Mouse (Mus musculus) MEL (cell line): ENCODE data around the gene Coasy. TPM values are rescaled to one million over a fixed set of nuclear protein-coding genes. Genes with fewer than 3 reads are reported as not detected.

ENCODE experiments used
- DNase-seq: peaks from one replicate; pipeline ENCODE4 v3.0.0; 2011; ENCODE audit warnings: low read depth, low spot score
- H3K27ac ChIP-seq: 2 replicates; pipeline ENCODE4 v1.5.1; 2012; ENCODE audit warnings: low read depth, mild to moderate bottlenecking, control low read depth, low read length, moderate library complexity; ENCODE audit not compliant: control insufficient read depth
- H3K27me3 ChIP-seq, 2 experiments: fragments of 150-350 bp in 1 of 2; sonication (generic) in 1 of 2; 2 replicates each; pipeline ENCODE4 v1.6.1; 2012; ENCODE audit warnings: low read length in 2 of 2, mild to moderate bottlenecking in 2 of 2, improper control_type of control experiment in 1 of 2, moderate library complexity in 1 of 2; ENCODE audit not compliant: insufficient read depth in 2 of 2, control insufficient read depth in 1 of 2
- H3K36me3 ChIP-seq, 2 experiments: 2 replicates each; pipeline ENCODE4 v1.6.1; 2012 to 2014; ENCODE audit warnings: low read length in 2 of 2, improper control_type of control experiment in 1 of 2, inconsistent platforms in 1 of 2, mild to moderate bottlenecking in 1 of 2; ENCODE audit not compliant: insufficient read depth in 2 of 2, control insufficient read depth in 1 of 2
- H3K4me1 ChIP-seq, 2 experiments: fragments of 150-350 bp in 1 of 2; sonication (generic) in 1 of 2; 2 replicates each; pipeline ENCODE4 v1.6.1; 2012; ENCODE audit warnings: low read length in 2 of 2, improper control_type of control experiment in 1 of 2, mild to moderate bottlenecking in 1 of 2; ENCODE audit not compliant: insufficient read depth in 2 of 2, control insufficient read depth in 1 of 2
- H3K4me3 ChIP-seq, 2 experiments: fragments of 150-350 bp in 1 of 2; sonication (generic) in 1 of 2; 2 replicates each; pipeline ENCODE4 v1.5.1; 2012; ENCODE audit warnings: low read depth in 2 of 2, low read length in 2 of 2, mild to moderate bottlenecking in 2 of 2, moderate library complexity in 2 of 2, control low read depth in 1 of 2, improper control_type of control experiment in 1 of 2; ENCODE audit not compliant: control insufficient read depth in 1 of 2, insufficient read depth in 1 of 2
- H3K79me2 ChIP-seq: 2 replicates; pipeline ENCODE4 v1.6.1; 2012; ENCODE audit warnings: mild to moderate bottlenecking, low read length, moderate library complexity; ENCODE audit not compliant: control insufficient read depth, poor library complexity, insufficient read depth
- H3K9ac ChIP-seq: 2 replicates; pipeline ENCODE4 v1.6.1; 2012; ENCODE audit warnings: low read depth, mild to moderate bottlenecking, control low read depth, low read length, moderate library complexity; ENCODE audit not compliant: control insufficient read depth, poor library complexity, severe bottlenecking
- H3K9me3 ChIP-seq: fragments of 150-350 bp; sonication (generic); replicated peaks from 2 replicates; pipeline ENCODE4 v1.6.1; 2012; ENCODE audit warnings: mild to moderate bottlenecking, low read length, improper control_type of control experiment, moderate library complexity; ENCODE audit not compliant: insufficient read depth
- CHD1 ChIP-seq: IDR thresholded peaks from 2 replicates; pipeline ENCODE4 v1.6.1; 2012; ENCODE audit warnings: low read depth, mild to moderate bottlenecking, inconsistent platforms, low read length, improper control_type of control experiment
- CHD2 ChIP-seq: IDR thresholded peaks from 2 replicates; pipeline ENCODE4 v1.6.1; 2011; ENCODE audit warnings: low read length, improper control_type of control experiment
- CTCF ChIP-seq, 3 experiments: IDR thresholded peaks in 2 of 3; conservative IDR thresholded peaks in 1 of 3; 2 replicates each; pipeline ENCODE4 v1.5.1; 2011 to 2012; ENCODE audit warnings: low read length in 3 of 3, low read depth in 2 of 3, mild to moderate bottlenecking in 2 of 3, improper control_type of control experiment in 1 of 3, inconsistent platforms in 1 of 3, mixed read lengths in 1 of 3, moderate library complexity in 1 of 3; ENCODE audit not compliant: control insufficient read depth in 1 of 3, insufficient read depth in 1 of 3, poor library complexity in 1 of 3, severe bottlenecking in 1 of 3
- E2F4 ChIP-seq: IDR thresholded peaks from 2 replicates; pipeline ENCODE4 v1.6.1; 2011; ENCODE audit warnings: low read depth, low read length, improper control_type of control experiment, borderline replicate concordance
- KAT2A ChIP-seq: conservative IDR thresholded peaks from 2 replicates; pipeline ENCODE4 v1.6.1; 2012; ENCODE audit warnings: low read depth, low read length, improper control_type of control experiment, inconsistent platforms
- MAFK ChIP-seq: IDR thresholded peaks from 2 replicates; pipeline ENCODE4 v1.6.1; 2011; ENCODE audit warnings: low read depth, mild to moderate bottlenecking, low read length, improper control_type of control experiment, borderline replicate concordance
- MEF2A ChIP-seq: IDR thresholded peaks from 2 replicates; pipeline ENCODE4 v1.6.1; 2014; ENCODE audit warnings: low read depth, mild to moderate bottlenecking, inconsistent platforms, low read length, improper control_type of control experiment; ENCODE audit not compliant: poor library complexity, insufficient replicate concordance, severe bottlenecking; ENCODE audit errors: extremely low read depth
- MYB ChIP-seq: IDR thresholded peaks from 2 replicates; pipeline ENCODE4 v1.6.1; 2011; ENCODE audit warnings: mild to moderate bottlenecking, low read depth, low read length, improper control_type of control experiment
- RAD21 ChIP-seq: IDR thresholded peaks from 2 replicates; pipeline ENCODE4 v1.6.1; 2011; ENCODE audit warnings: mild to moderate bottlenecking, low read depth, low read length, improper control_type of control experiment
- RCOR1 ChIP-seq: IDR thresholded peaks from 2 replicates; pipeline ENCODE4 v1.6.1; 2012; ENCODE audit warnings: low read depth, mild to moderate bottlenecking, inconsistent platforms, low read length, improper control_type of control experiment
- SMC3 ChIP-seq: IDR thresholded peaks from 2 replicates; pipeline ENCODE4 v1.6.1; 2011; ENCODE audit warnings: low read depth, low read length, improper control_type of control experiment
- TBP ChIP-seq: IDR thresholded peaks from 2 replicates; pipeline ENCODE4 v1.8.0; 2011; ENCODE audit warnings: low read depth, low read length, improper control_type of control experiment
- UBTF ChIP-seq: IDR thresholded peaks from 2 replicates; pipeline ENCODE4 v1.6.1; 2012; ENCODE audit warnings: low read depth, mild to moderate bottlenecking, inconsistent platforms, low read length, improper control_type of control experiment, moderate library complexity, borderline replicate concordance; ENCODE audit not compliant: insufficient read depth
- USF1 ChIP-seq: IDR thresholded peaks from 2 replicates; pipeline ENCODE4 v1.6.1; 2014; ENCODE audit warnings: low read depth, mild to moderate bottlenecking, inconsistent platforms, low read length, improper control_type of control experiment, moderate library complexity
- USF2 ChIP-seq, 2 experiments: IDR thresholded peaks; 2 replicates each; pipeline ENCODE4 v1.6.1; 2011 to 2012; ENCODE audit warnings: improper control_type of control experiment in 2 of 2, low read length in 2 of 2, borderline replicate concordance in 1 of 2, inconsistent platforms in 1 of 2, low read depth in 1 of 2, mild to moderate bottlenecking in 1 of 2; ENCODE audit not compliant: insufficient read depth in 1 of 2
- ZC3H11A ChIP-seq: IDR thresholded peaks from 2 replicates; pipeline ENCODE4 v1.6.1; 2012; ENCODE audit warnings: low read depth, mild to moderate bottlenecking, inconsistent platforms, low read length, improper control_type of control experiment
- ZMIZ1 ChIP-seq: IDR thresholded peaks from 2 replicates; pipeline ENCODE4 v1.6.1; 2012; ENCODE audit warnings: low read depth, mild to moderate bottlenecking, inconsistent platforms, low read length, improper control_type of control experiment, moderate library complexity
- polyA plus RNA-seq, 2 experiments: library from polyadenylated mRNA; stranded (reverse) in 1 of 2; unstranded in 1 of 2; fragments of >175 nt in 1 of 2; fragments of >200 nt in 1 of 2; gene quantifications; 2 replicates each; pipeline versions ENCODE4 v1.2.1 to v1.2.4; 2012; ENCODE audit warnings: low replicate concordance in 2 of 2, low read depth in 1 of 2; ENCODE audit not compliant: insufficient read length in 2 of 2, insufficient read depth in 1 of 2, missing spikeins in 1 of 2
- total RNA-seq: library from RNA; depleted of rRNA; stranded (reverse); fragments of 300-350 nt; gene quantifications from 2 replicates; pipeline ENCODE4 v1.2.3, GENCODE M21; 2012

Gene Coasy
- total and polyA plus RNA-seq, 3 experiments: 34.8 to 44.2 TPM; not detected in 1

GRCm38 (mm10) chr11:101127075-101127474, 44.7 kb downstream of the Coasy start:
- H3K27me3 ChIP-seq: no peaks in the 10 kb centered on the region
- no peaks in the 10 kb centered on the region for H3K9me3 ChIP-seq
- peak; percentile 63 for DNase-seq
- TF ChIP-seq KAT2A (no peak), SMC3 (peak; percentile 37), RAD21 (peak; percentile 23), CTCF (IDR thresholded peaks at IDR 0.05 in 2 of 3, conservative IDR thresholded peaks at IDR 0.05 in 1 of 3; ENCODE audit: control insufficient read depth in 1 of 3, insufficient read depth in 1 of 3, low read depth in 2 of 3, low read length in 3 of 3, poor library complexity in 1 of 3, severe bottlenecking in 1 of 3) (peak in 2 of 3 experiments; percentile 49 to 61; a peak in 5 of 6 replicates), ZC3H11A (no peak)
- H3K4me1 ChIP-seq: peaks cover 3 to 6% of the 10 kb centered on the region in 2 experiments; a peak in 2 of 4 replicates
- H3K79me2 ChIP-seq: no peaks in the 10 kb centered on the region
- no peak overlapping the region for H3K9ac ChIP-seq
- peaks cover 5% of the 10 kb centered on the region in 2 experiments; a peak in 3 of 4 replicates for H3K36me3 ChIP-seq
- no peak overlapping the region for H3K27ac ChIP-seq
- H3K4me3 ChIP-seq: no peak overlapping the region

- H3K27ac ChIP-seq: no peak overlapping the region
- H3K79me2 ChIP-seq: no peaks in the 10 kb centered on the region
- H3K36me3 ChIP-seq: peaks cover 3 to 7% of the 10 kb centered on the region in 2 experiments; a peak in 3 of 4 replicates
- DNase-seq: no peak
- TF ChIP-seq UBTF: no peak
- TF ChIP-seq MEF2A: no peak
- TF ChIP-seq ZMIZ1: no peak
- no peak for TF ChIP-seq MYB
- no peak for TF ChIP-seq RCOR1
- no peak for TF ChIP-seq E2F4
- no peak for TF ChIP-seq SMC3
- TF ChIP-seq MAFK: no peak
- no peak for TF ChIP-seq CHD1
- TF ChIP-seq USF1: no peak
- no peak for TF ChIP-seq TBP
- no peak for TF ChIP-seq CHD2
- no peak for TF ChIP-seq USF2 (IDR thresholded peaks at IDR 0.05; ENCODE audit: borderline replicate concordance in 1 of 2, insufficient read depth in 1 of 2, low read depth in 1 of 2, low read length in 2 of 2)
- H3K4me3 ChIP-seq: no peak overlapping the region
- no peaks in the 10 kb centered on the region for H3K27me3 ChIP-seq
- no peaks in the 10 kb centered on the region for H3K9me3 ChIP-seq
- H3K4me1 ChIP-seq: peaks cover 3 to 13% of the 10 kb centered on the region in 2 experiments; a peak in 3 of 4 replicates
- H3K9ac ChIP-seq: no peak overlapping the region
Measured at GRCm38 (mm10) chr11:101128996-101129577, 46.7 kb downstream of the Coasy start.
